Mouse (Mus musculus): Measurements from ENCODE around the gene Slc25a12. TPM values are rescaled to one million over a fixed set of nuclear protein-coding genes. Genes with fewer than 3 reads are reported as not detected.

Gene Slc25a12
- total and polyA plus RNA-seq, 2 experiments from 2014 or later = 120 to 142 TPM

DNA sequence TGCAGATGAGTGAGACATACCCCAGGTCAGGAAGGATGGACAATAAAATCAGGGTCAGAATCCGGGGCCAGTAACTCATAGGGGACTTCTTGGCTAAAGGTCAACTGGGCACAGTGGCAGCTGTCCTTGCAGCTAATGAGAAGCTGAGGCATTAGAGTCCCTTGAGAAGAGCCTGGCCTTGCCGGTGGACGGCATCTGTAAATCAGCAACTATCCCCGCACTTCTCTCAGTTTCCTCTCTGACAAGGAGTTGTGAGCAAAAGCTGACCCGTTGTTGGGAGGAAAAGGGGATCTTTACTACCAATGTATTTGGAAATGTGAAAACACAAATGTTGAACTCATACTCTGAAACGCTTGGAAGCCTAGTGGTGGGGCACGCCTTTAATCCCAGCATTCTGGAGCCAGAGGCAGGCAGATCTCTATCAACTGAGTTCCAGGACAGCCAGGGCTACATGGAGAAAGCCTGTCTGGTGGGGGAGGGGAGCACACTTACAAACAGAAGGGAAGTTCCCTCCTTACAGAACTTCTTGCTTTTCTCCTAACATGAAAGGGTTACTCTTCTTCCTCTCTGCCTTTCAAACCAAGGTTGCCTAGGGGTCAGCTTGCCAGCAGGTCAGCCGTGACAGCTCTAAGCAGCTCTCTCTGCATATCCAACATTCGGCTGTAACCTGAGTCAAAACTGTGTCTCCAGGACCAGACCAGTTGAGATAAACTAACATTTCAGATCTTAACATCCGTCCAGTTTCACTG lies 14.1 kb downstream of the Slc25a12 start:
- WGBS = 58% methylated on average over 10 of the region's 10 CpGs
- DNase-seq (ENCODE audit: low spot score) = no peak
- no peaks in the 10 kb centered on the region for H3K4me1 ChIP-seq (ENCODE audit: insufficient read depth, low read length)
- H3K9me3 ChIP-seq (ENCODE audit: low read length) = no peaks in the 10 kb centered on the region
- no peak for TF ChIP-seq CTCF (IDR thresholded peaks at IDR 0.05)
- H3K4me2 ChIP-seq (ENCODE audit: low read depth, low read length, poor library complexity, severe bottlenecking) = no peak overlapping the region
- H3K9ac ChIP-seq (replicated peaks; ENCODE audit: low read length, poor library complexity, severe bottlenecking) = no peak overlapping the region
- H3K4me3 ChIP-seq (ENCODE audit: low read depth, low read length) = no peak overlapping the region
- ATAC-seq (ENCODE audit: low FRiP score) = no peak
- H3K27ac ChIP-seq (ENCODE audit: low read depth, low read length) = no peak overlapping the region
- no peaks in the 10 kb centered on the region for H3K36me3 ChIP-seq (ENCODE audit: insufficient read depth, low read length)
- no peaks in the 10 kb centered on the region for H3K27me3 ChIP-seq (ENCODE audit: insufficient read depth, low read length)

- no peak for ATAC-seq (ENCODE audit: low FRiP score)
- Histone ChIP-seq H3K9ac (replicated peaks; ENCODE audit: low read length, poor library complexity, severe bottlenecking) (no peak overlapping the region), H3K27me3 (ENCODE audit: insufficient read depth, low read length) (no peaks in the 10 kb centered on the region), H3K4me3 (ENCODE audit: low read depth, low read length) (no peak overlapping the region), H3K4me2 (ENCODE audit: low read depth, low read length, poor library complexity, severe bottlenecking) (no peak overlapping the region), H3K9me3 (ENCODE audit: low read length) (no peaks in the 10 kb centered on the region), H3K27ac (ENCODE audit: low read depth, low read length) (no peak overlapping the region), H3K4me1 (ENCODE audit: insufficient read depth, low read length) (no peaks in the 10 kb centered on the region), H3K36me3 (ENCODE audit: insufficient read depth, low read length) (no peaks in the 10 kb centered on the region; the same call in 1 of the 2 replicates)
- DNase-seq (ENCODE audit: low spot score) = no peak
- 92% methylated on average over 3 of the region's 3 CpGs for WGBS
- no peak for TF ChIP-seq CTCF (IDR thresholded peaks at IDR 0.05)
Observed at GRCm38 (mm10) chr2:71351727-71351987, 15.9 kb downstream of the Slc25a12 start.

DNA sequence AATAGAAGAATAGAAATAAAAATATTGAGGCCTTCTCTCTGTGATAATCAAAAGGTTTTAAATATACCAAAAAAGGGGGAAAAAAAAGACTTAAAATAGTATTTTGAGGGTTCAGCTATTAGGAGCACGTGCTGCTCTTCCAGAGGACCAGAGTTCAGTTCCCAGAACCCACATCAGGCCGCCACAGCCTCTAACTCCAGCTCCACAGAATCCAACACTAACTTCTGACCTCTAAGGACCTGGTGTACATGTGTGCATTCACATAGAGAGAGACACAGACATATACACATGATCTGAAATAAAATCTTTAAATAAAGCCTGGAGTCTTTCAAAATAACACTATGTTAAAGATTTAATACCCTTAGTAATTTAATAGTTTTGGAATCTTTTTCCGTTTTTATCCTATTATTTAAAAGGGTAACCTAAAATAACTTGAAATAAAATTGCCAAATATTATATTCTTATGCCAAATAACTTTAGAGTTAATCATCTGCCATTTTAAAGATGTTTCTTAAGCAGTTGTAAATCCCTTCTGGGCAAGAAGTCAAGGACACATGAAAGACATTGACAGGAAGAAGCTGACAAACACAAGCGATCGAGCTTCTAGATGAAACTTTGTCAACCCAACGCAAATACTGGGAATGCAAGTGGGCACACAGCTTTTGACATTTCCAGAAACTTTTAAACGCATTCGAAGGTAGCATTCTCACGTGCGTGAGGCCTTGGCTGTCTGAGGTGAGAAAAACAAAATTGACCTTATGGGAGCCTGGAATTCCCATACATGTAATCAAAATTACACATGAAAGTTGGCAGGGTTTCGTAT lies 16.4 kb downstream of the Slc25a12 start:
- no peak for DNase-seq (ENCODE audit: low spot score)
- Histone ChIP-seq H3K9me3 (ENCODE audit: low read length) (no peaks in the 10 kb centered on the region), H3K27me3 (ENCODE audit: insufficient read depth, low read length) (no peaks in the 10 kb centered on the region), H3K36me3 (ENCODE audit: insufficient read depth, low read length) (no peaks in the 10 kb centered on the region; the same call in 1 of the 2 replicates), H3K4me2 (ENCODE audit: low read depth, low read length, poor library complexity, severe bottlenecking) (no peak overlapping the region), H3K27ac (ENCODE audit: low read depth, low read length) (no peak overlapping the region), H3K9ac (replicated peaks; ENCODE audit: low read length, poor library complexity, severe bottlenecking) (no peak overlapping the region), H3K4me3 (ENCODE audit: low read depth, low read length) (no peak overlapping the region), H3K4me1 (ENCODE audit: insufficient read depth, low read length) (no peaks in the 10 kb centered on the region)
- 87% methylated on average over 11 of the region's 11 CpGs for WGBS
- ATAC-seq (ENCODE audit: low FRiP score) = no peak
- TF ChIP-seq CTCF (IDR thresholded peaks at IDR 0.05) = no peak

- no peak overlapping the region for H3K4me2 ChIP-seq (ENCODE audit: low read depth, low read length, poor library complexity, severe bottlenecking)
- no peak overlapping the region for H3K4me3 ChIP-seq (ENCODE audit: low read depth, low read length)
- no peak overlapping the region for H3K27ac ChIP-seq (ENCODE audit: low read depth, low read length)
- no peaks in the 10 kb centered on the region for H3K4me1 ChIP-seq (ENCODE audit: insufficient read depth, low read length)
- no peak for ATAC-seq (ENCODE audit: low FRiP score)
- no peak for DNase-seq (ENCODE audit: low spot score)
- no peaks in the 10 kb centered on the region; the same call in 1 of the 2 replicates for H3K36me3 ChIP-seq (ENCODE audit: insufficient read depth, low read length)
- no peak overlapping the region for H3K9ac ChIP-seq (replicated peaks; ENCODE audit: low read length, poor library complexity, severe bottlenecking)
- 87% methylated on average over 7 of the region's 7 CpGs for WGBS
- no peaks in the 10 kb centered on the region for H3K27me3 ChIP-seq (ENCODE audit: insufficient read depth, low read length)
- no peaks in the 10 kb centered on the region for H3K9me3 ChIP-seq (ENCODE audit: low read length)
- TF ChIP-seq CTCF (IDR thresholded peaks at IDR 0.05) = no peak
Observed at GRCm38 (mm10) chr2:71350181-71350580, 17.4 kb downstream of the Slc25a12 start.

DNA sequence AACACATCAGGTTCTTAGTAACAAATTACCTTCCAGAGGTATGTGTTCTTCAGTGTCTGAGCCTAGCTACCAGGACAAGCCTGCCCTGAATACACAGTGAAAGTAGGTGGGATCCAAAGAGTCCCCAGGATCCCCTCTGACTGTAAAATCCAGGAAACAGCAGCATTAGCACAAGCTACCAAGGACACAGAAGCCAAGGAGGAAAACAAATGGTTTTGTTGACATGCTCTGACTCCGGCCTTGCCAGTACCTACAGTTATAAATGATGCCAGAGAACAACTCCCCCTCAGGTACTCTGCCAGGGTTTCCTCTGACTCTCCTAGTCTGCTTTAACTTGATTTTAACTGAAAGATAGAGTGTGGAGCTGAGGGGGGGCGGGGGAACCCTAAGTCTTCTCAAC lies 18.0 kb downstream of the Slc25a12 start:
- Histone ChIP-seq H3K27ac (ENCODE audit: low read depth, low read length) (no peak overlapping the region), H3K4me2 (ENCODE audit: low read depth, low read length, poor library complexity, severe bottlenecking) (no peak overlapping the region), H3K9me3 (ENCODE audit: low read length) (no peaks in the 10 kb centered on the region), H3K4me1 (ENCODE audit: insufficient read depth, low read length) (no peaks in the 10 kb centered on the region), H3K36me3 (ENCODE audit: insufficient read depth, low read length) (no peaks in the 10 kb centered on the region; the same call in 1 of the 2 replicates), H3K9ac (replicated peaks; ENCODE audit: low read length, poor library complexity, severe bottlenecking) (no peak overlapping the region), H3K4me3 (ENCODE audit: low read depth, low read length) (no peak overlapping the region), H3K27me3 (ENCODE audit: insufficient read depth, low read length) (no peaks in the 10 kb centered on the region)
- 81% methylated on average over 2 of the region's 2 CpGs for WGBS
- DNase-seq (ENCODE audit: low spot score) = no peak
- no peak for ATAC-seq (ENCODE audit: low FRiP score)
- TF ChIP-seq CTCF (IDR thresholded peaks at IDR 0.05) = no peak
